17 mouse cellular contexts compared by ENCODE assay signal in the genomic region with DNA sequence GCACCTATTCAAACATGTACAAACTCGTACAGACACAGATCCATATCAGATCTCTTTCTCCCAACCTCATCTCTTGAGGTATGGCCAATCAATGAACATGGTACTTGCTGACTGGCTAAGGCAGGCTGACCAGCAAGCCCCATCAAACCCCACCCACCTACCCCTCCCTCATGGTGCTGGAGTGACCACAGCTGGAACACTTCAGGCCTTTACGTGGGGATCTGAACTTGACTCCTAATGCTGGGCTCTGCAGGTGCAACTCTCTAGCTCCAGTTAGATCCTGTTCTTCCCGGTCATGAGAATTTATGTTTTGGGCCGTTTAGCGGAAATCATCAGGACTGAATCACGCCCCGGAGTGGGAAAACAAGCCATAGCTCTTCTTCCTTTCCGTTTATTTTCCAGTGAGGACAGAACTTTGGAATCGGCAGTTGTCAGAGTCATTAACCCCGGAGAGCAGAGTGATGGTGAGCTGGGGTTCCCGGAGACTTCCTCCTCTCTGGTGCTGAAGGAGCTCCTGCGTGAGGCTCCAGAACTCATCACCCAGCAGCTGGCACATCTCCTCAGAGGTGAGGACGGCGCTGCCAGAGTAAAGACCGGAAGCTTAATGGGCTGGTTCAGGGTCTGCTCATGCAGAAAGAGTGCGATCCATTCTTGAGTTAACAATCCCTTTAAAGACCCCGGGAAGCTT.
"Had no signal": no experiment of that assay in that cellular context is flagged by ENCODE, and none has a peak within 500 bp of the region (broad histone marks: within the 10 kb centered on the region; RNA-seq: fewer than 3 reads in every experiment).

No protein-coding gene starts in this region.

- H3K27me3 ChIP-seq: liver, embryonic 13.5 days; midbrain, embryonic 15.5 days; neural tube, embryonic 12.5 days; neural tube, embryonic 15.5 days had no signal

- H3K9ac ChIP-seq: liver, embryonic 13.5 days; midbrain, embryonic 12.5 days; midbrain, embryonic 15.5 days; neural tube, embryonic 12.5 days; neural tube, embryonic 15.5 days had no signal

- H3K4me3 ChIP-seq: left cerebral cortex, adult 2 months; liver, embryonic 13.5 days; midbrain, embryonic 12.5 days; midbrain, embryonic 15.5 days; neural tube, embryonic 12.5 days; neural tube, embryonic 15.5 days had no signal

- H3K27ac ChIP-seq: hindbrain, postnatal 0 days; left cerebral cortex, adult 2 months; liver, embryonic 13.5 days; macrophage; midbrain, embryonic 12.5 days; midbrain, embryonic 15.5 days; neural tube, embryonic 12.5 days; neural tube, embryonic 15.5 days had no signal

- H3K4me2 ChIP-seq: liver, embryonic 13.5 days; midbrain, embryonic 12.5 days; midbrain, embryonic 15.5 days; neural tube, embryonic 12.5 days; neural tube, embryonic 15.5 days had no signal

- ATAC-seq: hindbrain, postnatal 0 days; inflammation-experienced regulatory T-cells, adult 6 months; midbrain, embryonic 15.5 days had no signal

- DNase-seq: kidney, postnatal 14 days; layer of hippocampus, postnatal 36 days; liver, embryonic 13.5 days; lung, adult 2 months; lung, postnatal 14 days; right cerebral cortex, adult 18-20 months; right cerebral cortex, postnatal 14 days; right cerebral cortex, postnatal 4 days; thymus, postnatal 25 days had no signal

- H3K4me1 ChIP-seq: midbrain, embryonic 15.5 days; neural tube, embryonic 12.5 days; neural tube, embryonic 15.5 days had no signal

- H3K9me3 ChIP-seq: liver, embryonic 13.5 days; midbrain, embryonic 12.5 days; midbrain, embryonic 15.5 days; neural tube, embryonic 12.5 days; neural tube, embryonic 15.5 days had no signal

- H3K36me3 ChIP-seq: liver, embryonic 13.5 days; midbrain, embryonic 12.5 days; midbrain, embryonic 15.5 days; neural tube, embryonic 12.5 days; neural tube, embryonic 15.5 days had no signal
